Mouse (Mus musculus) lung, postnatal 14 days (tissue): ENCODE results near the gene Ctsh.
"Not testable (repeated sequence)": the region's sequence is repeated elsewhere in the genome, so short reads cannot be mapped to it uniquely, and the experiment has no call there.

Source experiments
- DNase-seq: peaks from one replicate; pipeline ENCODE4 v3.0.0; 2021

Ctsh gene

GRCm38 (mm10) chr9:90059828-90060573 lies 6.0 kb downstream of the Ctsh start:
- DNase-seq: no peak

DNA sequence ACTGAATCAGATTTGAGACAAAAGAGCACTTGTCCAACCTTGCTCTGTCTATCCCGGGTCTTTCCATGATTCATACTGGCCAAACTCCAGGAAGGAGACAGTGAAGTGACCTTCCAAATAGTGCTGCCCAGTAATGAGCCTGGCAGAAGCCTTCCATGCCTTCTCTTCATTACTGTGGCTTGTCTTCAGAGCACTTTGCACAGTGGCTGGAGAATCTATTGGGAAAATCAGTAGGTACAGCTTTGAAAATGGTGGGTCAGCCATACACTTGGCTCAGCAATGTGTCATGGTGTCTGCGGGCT lies 6.6 kb downstream of the Ctsh start:
- DNase-seq: no peak

- DNase-seq: not testable (repeated sequence)
Observed at GRCm38 (mm10) chr9:90060932-90061331, 7.0 kb downstream of the Ctsh start.

DNA sequence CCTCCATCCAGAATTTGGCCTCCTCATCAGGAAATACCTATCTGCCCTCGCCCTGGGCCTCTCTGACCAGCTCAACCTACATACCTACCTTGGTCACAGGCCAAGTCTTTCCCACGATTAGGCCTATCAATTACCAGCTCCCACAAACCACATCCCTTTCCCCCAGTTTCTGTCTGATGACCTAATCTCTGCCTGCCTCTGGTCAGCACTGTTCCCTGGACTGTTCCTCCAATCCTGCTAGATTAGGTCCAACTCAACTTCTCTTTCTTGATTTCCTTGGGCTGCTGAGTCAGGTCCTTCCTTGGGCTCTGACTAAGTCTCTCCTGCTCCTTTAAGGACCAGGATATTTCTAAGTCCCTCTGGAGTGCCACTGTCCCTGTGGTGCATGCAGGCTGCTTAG lies 13.4 kb downstream of the Ctsh start:
- no peak for DNase-seq

GRCm38 (mm10) chr9:90068786-90069185 lies 14.8 kb downstream of the Ctsh start:
- DNase-seq: no peak

- peak; percentile 45 for DNase-seq
Observed at GRCm38 (mm10) chr9:90069485-90069884, 15.5 kb downstream of the Ctsh start.

DNA sequence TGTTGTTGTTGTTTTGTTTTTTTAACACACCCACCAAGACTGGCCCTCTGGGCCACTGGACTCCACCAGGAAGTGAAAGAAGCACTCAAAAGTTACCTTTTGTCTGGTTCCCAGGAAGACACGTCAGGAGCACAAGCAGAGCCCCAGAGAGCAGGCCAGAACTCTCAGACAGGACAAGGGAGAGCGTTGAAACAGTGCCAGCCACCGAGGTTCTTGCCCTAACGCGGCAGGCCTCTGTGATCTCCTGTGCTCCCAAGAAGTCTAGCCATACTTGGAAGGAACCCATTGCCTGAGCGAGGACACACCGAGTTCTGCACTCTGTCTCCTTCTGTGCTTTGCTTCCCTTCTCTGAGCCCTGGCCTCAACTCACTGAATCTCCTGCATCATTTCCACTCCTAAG lies 16.2 kb downstream of the Ctsh start:
- DNase-seq: no peak

DNA sequence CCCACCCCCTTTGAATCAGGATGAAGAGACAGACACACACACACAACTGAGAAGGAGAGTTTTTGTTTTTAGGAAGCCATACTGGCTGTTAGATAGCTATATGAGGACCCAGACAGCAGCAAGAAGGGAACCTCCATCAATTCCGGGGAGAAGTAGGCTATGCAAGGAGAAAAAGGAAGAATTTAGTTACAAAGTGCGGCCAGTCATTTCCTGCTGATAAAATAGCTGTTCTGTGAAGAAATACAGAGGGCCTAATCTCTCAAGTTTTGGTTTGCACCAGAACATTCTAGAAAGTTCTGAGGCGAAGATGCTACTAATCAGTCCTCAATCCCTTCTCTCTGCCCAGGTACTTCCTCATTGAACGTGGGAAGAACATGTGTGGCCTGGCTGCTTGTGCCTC lies 21.4 kb downstream of the Ctsh start:
- no peak for DNase-seq

- no peak for DNase-seq
Observed at GRCm38 (mm10) chr9:90076131-90076530, 22.2 kb downstream of the Ctsh start.

- peak; percentile 81 for DNase-seq
Observed at GRCm38 (mm10) chr9:90076849-90077461, 23.0 kb downstream of the Ctsh start.

DNA sequence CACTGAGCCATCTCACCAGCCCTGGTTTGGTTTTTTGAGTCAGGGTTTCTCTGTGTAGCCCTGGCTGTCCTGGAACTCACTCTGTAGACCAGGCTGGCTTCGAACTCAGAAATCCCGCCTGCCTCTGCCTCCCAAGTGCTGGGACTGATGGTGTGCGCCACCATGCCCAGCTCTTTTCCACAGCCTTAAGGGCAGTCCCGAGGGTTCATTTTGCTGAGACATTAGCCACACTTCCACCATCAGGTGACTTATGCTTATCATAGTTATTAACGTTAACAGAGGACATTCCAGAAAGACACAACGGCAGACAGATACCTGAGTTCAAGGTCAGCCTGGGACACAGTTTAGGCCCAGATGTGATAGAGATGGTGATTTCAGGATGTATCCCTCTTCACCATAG lies 28.0 kb downstream of the Ctsh start:
- not testable (repeated sequence) for DNase-seq

DNA sequence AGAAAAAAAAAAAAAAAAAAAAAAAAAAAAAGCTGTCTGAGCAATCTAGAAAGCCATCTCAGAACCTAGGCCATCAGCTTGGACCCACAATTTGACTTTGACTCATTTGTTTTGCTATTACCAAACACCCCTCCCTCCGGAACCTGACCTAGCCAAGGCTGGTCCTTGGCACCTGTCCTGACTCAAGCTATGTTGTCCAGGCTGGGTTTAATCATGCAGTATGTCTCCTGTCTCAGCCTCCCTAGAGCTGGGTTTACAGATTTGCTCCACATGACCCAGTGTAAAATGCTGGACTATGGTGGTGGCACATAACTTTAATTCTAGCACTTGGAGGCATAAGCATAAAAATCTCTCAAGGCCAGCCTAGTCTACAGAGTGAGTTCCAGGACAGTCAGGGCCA lies 29.0 kb downstream of the Ctsh start:
- no peak for DNase-seq

DNA sequence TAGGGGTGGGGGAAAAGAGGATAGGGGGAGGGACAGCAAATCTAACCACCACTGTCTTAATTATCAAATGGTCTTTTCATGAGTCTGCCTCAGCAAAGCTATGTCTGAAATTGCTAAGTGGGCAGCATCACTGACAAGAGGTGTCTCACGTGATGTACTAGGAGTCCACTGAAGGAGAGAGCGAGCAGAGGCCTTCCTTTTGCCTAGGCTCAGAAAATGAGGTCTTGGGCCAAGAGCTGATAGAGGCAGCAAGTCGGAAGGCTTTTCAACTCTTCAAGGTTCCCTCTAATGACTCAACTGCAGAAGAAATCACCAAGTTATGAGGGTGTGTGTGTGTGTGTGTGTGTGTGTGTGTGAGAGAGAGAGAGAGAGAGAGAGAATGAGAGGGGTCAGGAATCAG lies 30.2 kb downstream of the Ctsh start:
- DNase-seq: no peak

GRCm38 (mm10) chr9:90084766-90085468 lies 31.0 kb downstream of the Ctsh start:
- DNase-seq: no peak

DNA sequence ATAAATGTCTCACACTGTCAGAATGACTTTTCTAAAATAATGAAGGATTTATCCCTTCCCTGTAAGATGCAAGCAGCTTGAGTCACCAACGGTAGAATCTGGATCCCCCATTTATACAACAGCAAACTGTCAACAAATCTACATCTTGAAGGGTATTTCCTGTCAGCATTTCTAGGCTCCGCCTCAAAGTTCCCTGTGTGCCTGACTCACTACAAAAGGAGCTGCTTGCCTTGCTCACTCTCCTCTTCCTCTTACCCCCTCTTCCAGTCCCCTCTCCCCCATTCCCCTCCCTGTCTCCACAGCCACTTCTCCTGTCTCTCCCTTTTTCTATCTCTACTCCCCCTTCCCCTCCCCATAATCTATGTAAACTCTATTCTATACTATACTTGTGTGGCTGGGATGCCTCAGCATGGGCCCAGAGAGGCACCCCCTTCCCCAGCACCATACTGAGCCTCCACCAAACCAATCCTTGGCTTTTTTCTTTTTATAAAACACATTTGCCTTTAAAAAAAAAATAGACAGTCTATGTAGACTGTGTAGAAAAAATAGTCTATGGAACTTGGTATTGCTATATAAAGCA lies 34.0 kb downstream of the Ctsh start:
- no peak for DNase-seq

DNA sequence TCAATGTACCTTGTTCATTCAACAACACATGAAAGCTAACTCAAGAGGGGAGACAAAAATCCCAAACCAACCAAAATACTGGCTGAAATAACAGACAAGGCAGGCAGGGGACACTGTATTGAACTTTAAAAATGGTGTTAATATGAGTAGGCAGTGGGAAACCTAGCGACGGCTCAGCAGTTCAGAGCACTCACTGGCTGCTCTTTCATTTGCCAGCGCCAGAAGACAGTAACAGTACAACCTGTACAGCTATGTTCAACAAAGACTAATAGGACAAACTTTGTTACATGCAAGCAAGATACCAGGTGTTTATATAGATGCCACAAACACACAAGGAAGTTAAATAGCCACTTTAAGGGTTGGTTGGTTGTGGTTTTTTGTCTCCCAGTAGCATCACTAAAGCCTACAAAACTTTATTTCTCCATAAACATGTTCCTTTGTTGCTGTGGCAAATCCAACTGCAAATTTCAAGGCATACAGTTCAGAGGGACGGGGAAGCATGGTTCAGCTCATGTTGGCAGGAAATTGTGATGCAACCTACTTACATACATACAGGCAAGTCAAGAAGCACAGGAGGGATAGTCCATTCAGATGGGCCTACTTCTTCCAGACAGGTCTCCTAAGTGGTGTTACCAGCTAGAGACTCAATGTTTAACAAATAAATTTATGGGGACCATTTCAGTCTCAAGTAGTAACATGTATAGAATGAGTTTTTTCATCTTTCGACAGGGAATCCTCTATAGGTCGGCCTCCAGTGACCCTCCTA lies 35.6 kb downstream of the Ctsh start:
- DNase-seq: no peak

GRCm38 (mm10) chr9:90098934-90099333 lies 45.0 kb downstream of the Ctsh start:
- peak; percentile 21 for DNase-seq

- DNase-seq: no peak
Observed at GRCm38 (mm10) chr9:90100760-90101159, 46.8 kb downstream of the Ctsh start.

DNA sequence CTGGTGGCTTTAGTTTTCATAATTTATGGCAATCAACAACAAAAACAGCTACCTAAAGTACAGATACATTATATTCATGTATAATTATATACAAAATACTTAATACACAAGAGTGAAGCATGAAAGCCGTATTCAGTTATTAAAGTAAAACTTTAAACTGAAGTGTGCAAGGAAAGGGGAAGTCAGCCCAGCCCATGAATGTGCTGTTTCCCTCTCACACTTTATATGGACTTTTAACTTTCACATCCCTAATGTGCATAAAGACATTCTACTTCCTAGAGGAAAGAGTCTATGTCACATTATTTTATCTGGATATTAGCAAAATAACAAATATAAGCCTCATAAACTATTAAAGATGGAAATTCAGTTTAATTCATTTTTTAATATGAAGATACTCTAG lies 51.5 kb downstream of the Ctsh start:
- no peak for DNase-seq

DNA sequence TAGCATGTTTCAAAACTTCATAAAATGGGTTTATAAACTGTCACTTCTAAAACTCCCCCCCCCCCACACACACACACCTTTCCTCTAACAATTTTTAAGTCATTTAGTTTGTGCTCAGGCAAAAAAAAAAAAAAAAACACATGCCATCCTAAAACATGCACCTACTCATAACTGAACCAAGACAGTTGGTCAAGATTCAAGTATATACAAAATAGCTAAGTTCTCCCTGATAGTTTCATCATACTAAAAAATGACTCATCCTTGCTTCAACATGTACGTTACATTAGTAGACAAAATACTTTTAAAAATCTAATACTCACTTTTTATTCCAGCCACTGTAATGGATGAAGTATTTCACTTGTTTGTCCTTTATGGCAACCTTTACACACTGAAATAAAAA lies 53.0 kb downstream of the Ctsh start:
- DNase-seq: no peak

- no peak for DNase-seq
Observed at GRCm38 (mm10) chr9:90108272-90108671, 54.3 kb downstream of the Ctsh start.

GRCm38 (mm10) chr9:90109386-90109785 lies 55.4 kb downstream of the Ctsh start:
- DNase-seq: no peak

DNA sequence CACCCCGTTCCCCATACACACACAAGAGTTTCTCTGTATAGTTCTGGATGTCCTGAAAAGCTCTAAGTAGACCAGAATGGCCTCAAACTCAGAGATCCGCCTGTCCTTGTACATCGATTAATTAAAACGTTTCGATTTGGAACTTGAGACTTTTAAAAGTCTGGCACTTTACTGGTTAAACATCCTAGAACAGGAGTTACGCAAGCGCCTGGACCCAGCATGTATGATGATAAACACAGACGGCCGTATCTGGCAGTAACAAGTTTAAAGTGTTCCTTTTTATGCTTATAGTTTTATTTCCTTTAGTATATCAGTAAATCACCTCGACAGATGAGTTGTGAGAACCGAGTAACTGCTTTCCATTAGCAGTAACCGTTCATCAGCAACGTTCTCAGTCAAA lies 59.2 kb downstream of the Ctsh start:
- peak; percentile 22 for DNase-seq
